ENCODE assay signal across 1 mouse cellular context in genomic region chr1:134196386-134196785, GRCm38 (mm10).
A peak's percentile ranks its signal among the peaks of the same experiment; 100 is the strongest.
TF ChIP-seq lines count a peak whose summit lies in the region.

No protein-coding gene starts in this region.

TF ChIP-seq in CH12.LX, 34 proteins besides CTCF, POLR2A, EP300 and RAD21 (continued from another document):
- TF ChIP-seq JUND (conservative IDR thresholded peaks at IDR 0.05; ENCODE audit: low read depth, low read length) (peak; percentile 67), E2F4 (IDR thresholded peaks at IDR 0.05; ENCODE audit: insufficient replicate concordance, low read depth, low read length) (no peak), MAFK (IDR thresholded peaks at IDR 0.05; ENCODE audit: insufficient replicate concordance, low read length) (peak; percentile 100), CHD2 (IDR thresholded peaks at IDR 0.05; ENCODE audit: low read length) (no peak), RCOR1 (conservative IDR thresholded peaks at IDR 0.05; ENCODE audit: low read depth, low read length) (no peak; the same call in 1 of the 2 replicates), MEF2A (IDR thresholded peaks at IDR 0.05; ENCODE audit: borderline replicate concordance, low read depth, low read length) (peak; percentile 87; the same call in 1 of the 2 replicates), SIN3A (IDR thresholded peaks at IDR 0.05; ENCODE audit: low read length) (peak; percentile 68; the same call in 1 of the 2 replicates), TBP (conservative IDR thresholded peaks at IDR 0.05; ENCODE audit: low read depth, low read length) (peak; percentile 72; the same call in 1 of the 2 replicates), USF1 (IDR thresholded peaks at IDR 0.05; ENCODE audit: low read depth, low read length) (no peak), ZNF384 (IDR thresholded peaks at IDR 0.05; ENCODE audit: low read depth, low read length) (no peak), MXI1 (IDR thresholded peaks at IDR 0.05; ENCODE audit: low read depth, low read length) (no peak), MAZ (IDR thresholded peaks at IDR 0.05; ENCODE audit: low read depth, low read length) (0 out of 2 replicates have a peak, but pooled peaks have one; percentile 30), TCF12 (IDR thresholded peaks at IDR 0.05; ENCODE audit: low read depth, low read length) (peak; percentile 91)
TF ChIP-seq in CH12.LX: peak in this region for 13.
